Mouse (Mus musculus): Measurements from ENCODE around the gene Vps13c. TPM values are rescaled to one million over a fixed set of nuclear protein-coding genes. Genes with fewer than 3 reads are reported as not detected.

The Vps13c gene
- polyA plus RNA-seq, 1 experiment = 3.2 TPM

DNA sequence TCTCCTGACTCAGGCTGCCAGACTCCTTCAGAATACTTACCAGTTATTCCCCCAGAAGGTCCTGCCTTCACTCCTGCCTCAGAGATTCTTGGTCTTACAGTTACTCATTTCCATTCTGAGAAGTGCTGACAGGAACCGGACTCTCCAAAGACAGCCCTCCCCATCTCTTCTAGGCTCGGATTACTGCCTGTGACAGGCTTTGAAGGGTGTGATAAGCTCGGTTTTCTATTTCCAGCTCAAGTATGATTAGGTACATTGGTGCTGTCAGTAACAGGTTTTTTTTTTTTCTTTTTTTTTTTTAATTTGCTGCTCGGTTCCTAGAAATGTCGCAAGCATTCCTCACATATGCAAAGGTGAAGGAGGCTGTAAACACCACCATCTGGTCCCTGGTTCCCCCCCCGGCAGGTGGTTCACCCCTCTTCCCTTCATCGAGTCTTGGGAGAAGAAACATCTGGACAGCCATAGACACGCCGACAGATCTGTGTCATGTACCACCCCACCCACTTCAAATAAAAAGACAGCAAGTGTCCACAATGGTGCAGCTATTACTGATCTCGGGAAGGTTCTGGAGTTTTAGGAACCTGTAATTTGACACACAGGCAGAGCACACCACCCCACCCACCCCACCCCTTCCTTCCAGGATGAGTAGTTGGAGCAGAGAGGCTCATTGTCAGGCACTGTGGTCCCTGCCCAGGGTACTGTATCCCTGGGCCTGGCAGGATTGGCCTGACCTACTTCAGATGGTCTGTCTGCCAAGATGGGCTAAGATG lies 22.1 kb upstream of the Vps13c start:
- no peak for TF ChIP-seq CTCF (IDR thresholded peaks at IDR 0.05; ENCODE audit: control insufficient read depth, insufficient read depth, insufficient replicate concordance, low read depth, low read length)
- no peak for TF ChIP-seq POLR2A (IDR thresholded peaks at IDR 0.05; ENCODE audit: control insufficient read depth, low read depth, low read length)
- no peak overlapping the region for H3K4me3 ChIP-seq (ENCODE audit: control insufficient read depth, low read depth, low read length)
- H3K36me3 ChIP-seq (ENCODE audit: control insufficient read depth, insufficient read depth, low read length) = no peaks in the 10 kb centered on the region
- no peak overlapping the region for H3K27ac ChIP-seq (ENCODE audit: control insufficient read depth, insufficient read depth, low read depth, low read length)
- peaks cover 4% of the 10 kb centered on the region; the same call in 1 of the 2 replicates for H3K4me1 ChIP-seq (ENCODE audit: control insufficient read depth, insufficient read depth, low read length)
- H3K27me3 ChIP-seq (ENCODE audit: control insufficient read depth, insufficient read depth, low read length) = no peaks in the 10 kb centered on the region

DNA sequence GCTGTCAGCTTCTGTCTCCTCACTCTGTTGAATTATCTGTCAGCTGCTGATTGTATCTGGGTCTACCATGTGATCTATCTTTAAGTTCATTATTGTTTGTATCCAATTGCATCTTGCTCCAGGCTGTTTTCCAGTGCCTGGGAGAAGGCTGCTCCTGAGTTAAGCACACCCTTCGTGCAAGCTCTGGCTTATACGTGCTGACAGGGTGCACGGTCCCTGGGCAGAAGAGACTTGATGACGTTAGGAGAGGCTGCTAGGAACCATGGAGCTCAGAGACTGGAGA lies 21.6 kb upstream of the Vps13c start:
- H3K27me3 ChIP-seq (ENCODE audit: control insufficient read depth, insufficient read depth, low read length) = no peaks in the 10 kb centered on the region
- no peak overlapping the region for H3K27ac ChIP-seq (ENCODE audit: control insufficient read depth, insufficient read depth, low read depth, low read length)
- H3K36me3 ChIP-seq (ENCODE audit: control insufficient read depth, insufficient read depth, low read length) = no peaks in the 10 kb centered on the region
- peaks cover 3% of the 10 kb centered on the region; the same call in 1 of the 2 replicates for H3K4me1 ChIP-seq (ENCODE audit: control insufficient read depth, insufficient read depth, low read length)
- H3K4me3 ChIP-seq (ENCODE audit: control insufficient read depth, low read depth, low read length) = no peak overlapping the region
- TF ChIP-seq CTCF (IDR thresholded peaks at IDR 0.05; ENCODE audit: control insufficient read depth, insufficient read depth, insufficient replicate concordance, low read depth, low read length) (no peak), POLR2A (IDR thresholded peaks at IDR 0.05; ENCODE audit: control insufficient read depth, low read depth, low read length) (no peak)

DNA sequence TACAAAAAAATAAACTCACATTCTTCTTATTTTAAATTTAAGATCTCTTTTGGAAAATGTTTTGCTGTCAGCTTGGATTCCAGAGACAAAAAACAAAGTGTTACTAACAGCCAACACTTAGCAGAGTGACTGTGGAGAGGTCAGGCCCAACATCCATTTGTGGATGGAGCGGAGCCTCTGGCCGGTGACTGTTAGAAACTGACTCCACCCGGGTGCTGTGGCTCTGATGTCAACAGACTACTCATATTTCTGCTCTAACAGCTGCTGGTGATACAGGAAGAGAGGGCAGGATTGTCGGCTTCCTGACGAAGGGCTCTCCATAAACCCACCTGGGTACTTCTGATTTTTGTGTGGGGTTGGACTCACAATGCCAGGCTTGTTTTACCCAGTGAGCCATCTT lies 17.1 kb upstream of the Vps13c start:
- Histone ChIP-seq H3K4me3 (ENCODE audit: control insufficient read depth, low read depth, low read length) (no peak overlapping the region), H3K36me3 (ENCODE audit: control insufficient read depth, insufficient read depth, low read length) (no peaks in the 10 kb centered on the region), H3K4me1 (ENCODE audit: control insufficient read depth, insufficient read depth, low read length) (no peaks in the 10 kb centered on the region), H3K27ac (ENCODE audit: control insufficient read depth, insufficient read depth, low read depth, low read length) (no peak overlapping the region), H3K27me3 (ENCODE audit: control insufficient read depth, insufficient read depth, low read length) (no peaks in the 10 kb centered on the region)
- TF ChIP-seq POLR2A (IDR thresholded peaks at IDR 0.05; ENCODE audit: control insufficient read depth, low read depth, low read length) (no peak), CTCF (IDR thresholded peaks at IDR 0.05; ENCODE audit: control insufficient read depth, insufficient read depth, insufficient replicate concordance, low read depth, low read length) (no peak)

DNA sequence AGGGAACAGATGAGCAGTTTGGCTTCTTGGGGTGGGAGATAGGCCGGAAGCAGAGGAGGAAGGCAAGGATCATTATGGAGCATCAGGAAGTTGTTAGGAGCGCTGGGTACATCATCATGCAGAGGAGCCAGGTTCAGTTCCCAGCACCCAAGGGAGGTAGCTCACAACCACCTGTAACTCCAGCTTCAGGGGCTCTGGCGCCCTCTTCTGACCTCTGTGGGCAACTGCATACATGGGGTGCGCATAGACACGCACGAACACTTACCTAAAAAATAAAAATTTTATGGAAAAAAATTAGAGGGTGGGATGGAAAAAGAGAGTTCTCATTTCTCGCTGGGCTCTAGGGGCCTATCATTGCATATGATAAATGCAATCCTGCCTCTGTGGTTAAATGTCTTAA lies 14.7 kb upstream of the Vps13c start:
- H3K27ac ChIP-seq (ENCODE audit: control insufficient read depth, insufficient read depth, low read depth, low read length) = no peak overlapping the region
- no peaks in the 10 kb centered on the region for H3K36me3 ChIP-seq (ENCODE audit: control insufficient read depth, insufficient read depth, low read length)
- peak overlapping the region; percentile 37; the same call in 1 of the 2 replicates for H3K4me3 ChIP-seq (ENCODE audit: control insufficient read depth, low read depth, low read length)
- no peaks in the 10 kb centered on the region for H3K27me3 ChIP-seq (ENCODE audit: control insufficient read depth, insufficient read depth, low read length)
- no peaks in the 10 kb centered on the region; the same call in 1 of the 2 replicates for H3K4me1 ChIP-seq (ENCODE audit: control insufficient read depth, insufficient read depth, low read length)
- TF ChIP-seq POLR2A (IDR thresholded peaks at IDR 0.05; ENCODE audit: control insufficient read depth, low read depth, low read length) = no peak
- peak; percentile 82; the same call in 1 of the 2 replicates for TF ChIP-seq CTCF (IDR thresholded peaks at IDR 0.05; ENCODE audit: control insufficient read depth, insufficient read depth, insufficient replicate concordance, low read depth, low read length)

DNA sequence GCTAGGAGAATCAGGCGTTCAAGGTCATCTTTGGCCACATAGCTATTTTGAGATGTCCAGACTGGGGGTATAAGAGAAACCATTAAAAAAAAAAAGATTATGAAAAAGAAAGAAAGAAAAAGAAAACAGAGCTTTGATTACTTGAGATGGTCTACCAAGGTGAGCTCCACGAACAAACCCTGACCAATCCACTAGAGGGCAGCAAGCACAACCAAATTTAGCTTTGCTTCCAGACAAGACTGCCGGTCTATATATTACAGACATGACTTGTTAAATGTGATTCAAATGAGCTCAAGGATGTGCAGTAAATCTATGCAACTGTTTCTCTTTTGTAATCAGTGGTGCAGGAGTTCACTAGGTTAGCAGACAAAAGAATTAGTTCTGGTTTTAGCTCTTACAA lies 12.0 kb upstream of the Vps13c start:
- no peak overlapping the region for H3K27ac ChIP-seq (ENCODE audit: control insufficient read depth, insufficient read depth, low read depth, low read length)
- peaks cover 8% of the 10 kb centered on the region for H3K4me1 ChIP-seq (ENCODE audit: control insufficient read depth, insufficient read depth, low read length)
- TF ChIP-seq CTCF (IDR thresholded peaks at IDR 0.05; ENCODE audit: control insufficient read depth, insufficient read depth, insufficient replicate concordance, low read depth, low read length) (no peak; the same call in 1 of the 2 replicates), POLR2A (IDR thresholded peaks at IDR 0.05; ENCODE audit: control insufficient read depth, low read depth, low read length) (no peak)
- H3K4me3 ChIP-seq (ENCODE audit: control insufficient read depth, low read depth, low read length) = no peak overlapping the region
- no peaks in the 10 kb centered on the region for H3K36me3 ChIP-seq (ENCODE audit: control insufficient read depth, insufficient read depth, low read length)
- no peaks in the 10 kb centered on the region for H3K27me3 ChIP-seq (ENCODE audit: control insufficient read depth, insufficient read depth, low read length)

DNA sequence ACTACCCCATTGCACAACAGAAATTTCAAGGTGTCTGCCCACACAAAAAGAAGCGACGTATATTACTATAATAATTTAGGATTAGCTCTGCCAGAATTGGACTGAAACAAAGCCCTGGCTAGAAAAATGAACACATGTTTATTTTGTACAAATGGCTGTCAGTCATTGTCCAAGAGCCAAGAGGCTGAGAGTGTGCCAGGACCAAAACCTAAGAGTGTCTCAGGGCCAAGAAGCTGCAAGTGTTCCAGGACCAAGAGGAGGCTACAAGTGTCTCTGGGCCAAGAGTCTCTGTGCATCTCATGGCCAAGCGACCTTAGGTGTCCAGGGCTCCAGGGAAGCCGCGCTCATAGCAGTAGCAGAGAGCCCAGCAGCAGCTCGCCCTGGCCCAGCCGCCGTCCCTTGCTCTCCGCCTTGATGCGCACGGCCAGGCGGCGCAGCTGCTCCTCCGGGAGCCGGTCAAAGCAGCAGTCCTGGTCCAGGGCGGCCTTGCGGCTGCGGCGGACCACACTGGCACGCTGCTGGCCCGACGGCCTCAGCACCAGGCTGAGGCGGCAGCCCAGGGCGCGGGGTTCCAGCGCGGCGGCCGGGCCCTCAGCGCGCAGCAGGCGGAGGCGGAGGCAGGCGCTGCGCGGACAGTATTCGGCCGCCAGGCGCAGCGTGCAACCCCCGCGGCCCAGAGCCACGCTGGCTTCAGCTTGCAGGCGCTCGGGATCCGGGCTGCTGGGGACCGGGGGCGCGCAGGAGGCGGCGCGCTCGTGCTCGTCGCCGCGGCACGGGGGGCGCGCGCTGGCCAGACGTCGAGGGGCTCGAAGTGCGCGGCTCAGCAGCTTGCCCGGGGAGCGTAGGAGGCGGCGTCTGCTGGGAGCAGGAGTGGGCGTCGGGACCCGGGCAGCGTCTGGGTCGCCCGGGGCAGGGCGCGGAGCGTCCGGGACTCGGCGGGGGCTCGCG lies 9.5 kb upstream of the Vps13c start:
- Histone ChIP-seq H3K36me3 (ENCODE audit: control insufficient read depth, insufficient read depth, low read length) (no peaks in the 10 kb centered on the region), H3K4me3 (ENCODE audit: control insufficient read depth, low read depth, low read length) (peak overlapping the region; percentile 63), H3K4me1 (ENCODE audit: control insufficient read depth, insufficient read depth, low read length) (peaks cover 8% of the 10 kb centered on the region), H3K27ac (ENCODE audit: control insufficient read depth, insufficient read depth, low read depth, low read length) (no peak overlapping the region), H3K27me3 (ENCODE audit: control insufficient read depth, insufficient read depth, low read length) (no peaks in the 10 kb centered on the region)
- TF ChIP-seq CTCF (IDR thresholded peaks at IDR 0.05; ENCODE audit: control insufficient read depth, insufficient read depth, insufficient replicate concordance, low read depth, low read length) (no peak), POLR2A (IDR thresholded peaks at IDR 0.05; ENCODE audit: control insufficient read depth, low read depth, low read length) (no peak)

DNA sequence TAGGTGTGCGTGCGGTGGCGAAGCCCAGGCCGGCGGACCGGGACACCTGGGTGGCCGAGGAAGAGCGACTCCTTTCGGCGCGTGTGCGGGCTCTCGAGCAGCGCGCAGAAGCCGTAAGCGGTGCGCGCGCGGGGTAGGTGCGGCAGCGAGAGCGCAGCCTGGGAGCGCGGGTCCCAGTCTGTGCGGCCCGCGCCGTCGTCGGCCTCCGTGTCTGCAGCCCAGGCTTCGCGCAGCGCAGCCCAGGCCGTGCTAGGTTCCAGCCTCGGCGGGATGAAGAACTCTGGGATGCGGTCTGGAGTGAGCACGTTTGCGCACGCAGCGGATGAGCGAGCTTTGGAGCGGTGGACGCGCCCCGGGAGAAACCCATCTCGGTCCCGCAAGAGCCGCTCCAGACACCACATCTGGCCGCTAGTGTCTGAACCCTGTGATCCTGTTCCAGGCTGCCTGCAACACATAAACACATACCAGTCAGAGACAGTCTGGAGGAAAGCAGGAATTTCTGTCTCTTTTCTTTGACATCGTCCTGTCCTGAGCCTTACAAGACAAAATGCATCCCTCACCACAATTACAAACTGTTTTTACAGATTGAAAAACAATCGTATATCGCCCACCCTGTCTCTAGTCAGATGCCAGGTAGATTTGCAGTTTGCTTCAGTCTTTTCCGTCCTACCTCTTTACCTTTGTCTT lies 8.7 kb upstream of the Vps13c start:
- no peak for TF ChIP-seq POLR2A (IDR thresholded peaks at IDR 0.05; ENCODE audit: control insufficient read depth, low read depth, low read length)
- no peak for TF ChIP-seq CTCF (IDR thresholded peaks at IDR 0.05; ENCODE audit: control insufficient read depth, insufficient read depth, insufficient replicate concordance, low read depth, low read length)
- H3K4me3 ChIP-seq (ENCODE audit: control insufficient read depth, low read depth, low read length) = peak overlapping the region; percentile 63
- H3K27ac ChIP-seq (ENCODE audit: control insufficient read depth, insufficient read depth, low read depth, low read length) = no peak overlapping the region
- H3K36me3 ChIP-seq (ENCODE audit: control insufficient read depth, insufficient read depth, low read length) = no peaks in the 10 kb centered on the region
- peaks cover 8% of the 10 kb centered on the region for H3K4me1 ChIP-seq (ENCODE audit: control insufficient read depth, insufficient read depth, low read length)
- H3K27me3 ChIP-seq (ENCODE audit: control insufficient read depth, insufficient read depth, low read length) = no peaks in the 10 kb centered on the region
